Mouse (Mus musculus): ENCODE measurements around the gene Prmt7.

- TF ChIP-seq GATA1 (IDR thresholded peaks at IDR 0.05; ENCODE audit: borderline replicate concordance, low read length) (no peak), FLI1 (IDR thresholded peaks at IDR 0.05; ENCODE audit: low read length) (no peak)
Observed at GRCm38 (mm10) chr8:106185628-106186270, 25.0 kb upstream of the Prmt7 start.
